Mouse (Mus musculus) frontal cortex, postnatal 14 days (tissue): ENCODE measurements around the gene Rhd.
A peak's percentile ranks its signal among the peaks of the same experiment; 100 is the strongest.

ENCODE experiments used
- DNase-seq, 2 experiments: peaks; one replicate each; pipeline ENCODE4 v3.0.0; 2022; ENCODE audit warnings: low spot score in 2 of 2

Rhd gene

GRCm38 (mm10) chr4:134856501-134856900 lies 7.8 kb upstream of the Rhd start:
- no peak for DNase-seq

GRCm38 (mm10) chr4:134858494-134858893 lies 5.8 kb upstream of the Rhd start:
- DNase-seq = no peak

- no peak for DNase-seq
These were observed 2.5 kb upstream of the Rhd start for GRCm38 (mm10) chr4:134861884-134862283.

- no peak for DNase-seq
These were observed 1.3 kb upstream of the Rhd start for GRCm38 (mm10) chr4:134862996-134863395.

- DNase-seq = no peak
These were observed 1.0 kb downstream of the Rhd start for GRCm38 (mm10) chr4:134865340-134865739.

- DNase-seq = no peak
These were observed 1.5 kb downstream of the Rhd start for GRCm38 (mm10) chr4:134865789-134866188.

GRCm38 (mm10) chr4:134867213-134867612 lies 2.9 kb downstream of the Rhd start:
- DNase-seq = no peak

GRCm38 (mm10) chr4:134867661-134868060 lies 3.3 kb downstream of the Rhd start:
- DNase-seq = no peak

- DNase-seq = no peak
These were observed 3.7 kb downstream of the Rhd start for GRCm38 (mm10) chr4:134868065-134868464.

GRCm38 (mm10) chr4:134868490-134868889 lies 4.2 kb downstream of the Rhd start:
- no peak for DNase-seq

GRCm38 (mm10) chr4:134869068-134869730 lies 4.9 kb downstream of the Rhd start:
- DNase-seq = no peak

- DNase-seq = no peak
These were observed 5.6 kb downstream of the Rhd start for GRCm38 (mm10) chr4:134869815-134870375.

- DNase-seq = no peak
These were observed 7.1 kb downstream of the Rhd start for GRCm38 (mm10) chr4:134871477-134871876.

GRCm38 (mm10) chr4:134871950-134872349 lies 7.6 kb downstream of the Rhd start:
- no peak for DNase-seq

- DNase-seq = no peak
These were observed 11.8 kb downstream of the Rhd start for GRCm38 (mm10) chr4:134876171-134876570.

GRCm38 (mm10) chr4:134879410-134879981 lies 15.2 kb downstream of the Rhd start:
- peak; percentile 28 to 64 for DNase-seq

GRCm38 (mm10) chr4:134880041-134880440 lies 15.7 kb downstream of the Rhd start:
- DNase-seq = no peak

- DNase-seq = no peak
These were observed 18.9 kb downstream of the Rhd start for GRCm38 (mm10) chr4:134883266-134883665.

GRCm38 (mm10) chr4:134883808-134884207 lies 19.5 kb downstream of the Rhd start:
- no peak for DNase-seq

- no peak for DNase-seq
These were observed 20.0 kb downstream of the Rhd start for GRCm38 (mm10) chr4:134884364-134884763.

- DNase-seq = peak in 1 of 2 experiments; percentile 56
These were observed 27.8 kb downstream of the Rhd start for GRCm38 (mm10) chr4:134892096-134892495.

GRCm38 (mm10) chr4:134897256-134897655 lies 32.9 kb downstream of the Rhd start:
- no peak for DNase-seq

- no peak for DNase-seq
These were observed 36.8 kb downstream of the Rhd start for GRCm38 (mm10) chr4:134901126-134901525.
